Mouse (Mus musculus) spleen, postnatal 36 days (tissue): Measurements from ENCODE around the gene Kcnv2.

ENCODE experiments used
- DNase-seq, 2 experiments: peaks; one replicate each; pipeline ENCODE4 v3.0.0; 2022; ENCODE audit warnings: low spot score in 2 of 2, mixed read lengths in 1 of 2

Gene Kcnv2

GRCm38 (mm10) chr19:27364521-27364931 is 42.1 kb downstream of the Kcnv2 start:
- DNase-seq: no peak

- no peak for DNase-seq
These were observed 43.8 kb downstream of the Kcnv2 start for GRCm38 (mm10) chr19:27366113-27366746.

GRCm38 (mm10) chr19:27369461-27370135 is 47.2 kb downstream of the Kcnv2 start:
- DNase-seq: no peak

- no peak for DNase-seq
These were observed 47.8 kb downstream of the Kcnv2 start for GRCm38 (mm10) chr19:27370174-27370573.

- DNase-seq: no peak
These were observed 48.4 kb downstream of the Kcnv2 start for GRCm38 (mm10) chr19:27370784-27371183.

- no peak for DNase-seq
These were observed 57.5 kb downstream of the Kcnv2 start for GRCm38 (mm10) chr19:27379712-27380401.

GRCm38 (mm10) chr19:27382131-27382530 is 59.7 kb downstream of the Kcnv2 start:
- no peak for DNase-seq

GRCm38 (mm10) chr19:27383266-27383665 is 60.9 kb downstream of the Kcnv2 start:
- no peak for DNase-seq

GRCm38 (mm10) chr19:27385304-27385703 is 62.9 kb downstream of the Kcnv2 start:
- no peak for DNase-seq
